Mouse (Mus musculus): Measurements from ENCODE around the gene Gm4922. TPM values are rescaled to one million over a fixed set of nuclear protein-coding genes. Genes with fewer than 3 reads are reported as not detected.

Gm4922 gene
- polyA plus RNA-seq (2015; fragmentation: Nextera tagmentation; extraction: Ambion mirVana), result not detected in 2 replicates

GRCm38 (mm10) chr10:18786693-18787092, at the start of gene Gm4922:
Gene Gm4922 (minus strand): TSS chr10:18786793.
- ATAC-seq (ENCODE audit: extremely low read depth, insufficient number of reproducible peaks, low FRiP score, low TSS enrichment), result no peak
- Histone ChIP-seq H3K27me3 (replicated peaks) (no peaks in the 10 kb centered on the region), H3K9me3 (no peaks in the 10 kb centered on the region), H3K4me2 (no peak within 1 kb of the TSS), H3K9ac (no peak within 1 kb of the TSS), H3K4me1 (no peaks in the 10 kb centered on the region), H3K36me3 (no peaks in the 10 kb centered on the region), H3K4me3 (no peak within 1 kb of the TSS), H3K27ac (replicated peaks) (no peak within 1 kb of the TSS)
- WGBS, result 78% methylated on average over 1 of the region's 1 CpGs

DNA sequence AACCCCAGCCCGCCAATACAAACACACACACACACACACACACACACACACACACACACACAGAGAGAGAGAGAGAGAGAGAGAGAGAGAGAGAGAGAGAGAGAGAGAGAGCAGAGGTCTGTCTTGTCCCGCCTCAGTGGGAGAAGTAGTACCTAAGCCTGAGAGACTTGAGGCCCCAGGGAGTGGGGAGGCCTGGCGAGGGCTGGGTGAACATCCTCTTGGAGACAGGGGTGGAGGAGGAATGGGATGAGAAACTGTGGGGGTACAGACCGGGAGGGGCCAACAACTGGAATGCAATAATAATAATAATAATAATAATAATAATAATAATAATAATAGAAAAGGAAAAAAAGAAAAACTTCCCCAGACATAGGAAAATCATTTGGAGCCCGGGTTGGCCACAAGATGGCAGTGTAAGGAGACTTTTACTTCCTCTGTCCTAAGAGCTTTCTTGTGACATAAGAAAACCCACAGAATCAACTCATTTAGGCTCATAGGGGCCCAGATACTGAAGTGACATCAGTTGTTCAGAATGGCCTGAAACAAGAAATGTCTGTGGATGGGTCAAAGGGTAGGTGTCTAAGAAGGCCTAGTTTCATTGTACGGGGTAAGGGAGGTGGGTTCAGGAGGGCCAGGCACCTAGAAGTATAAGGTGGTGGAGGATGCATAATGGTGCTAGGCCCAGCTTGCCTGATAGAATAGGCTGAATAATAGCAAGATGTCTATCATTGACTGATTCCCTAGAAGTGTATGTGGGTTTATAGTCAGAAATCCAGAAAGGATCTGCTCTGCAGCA, 49.3 kb upstream of the Gm4922 start:
- H3K27me3 ChIP-seq (replicated peaks), result no peaks in the 10 kb centered on the region
- H3K36me3 ChIP-seq, result no peaks in the 10 kb centered on the region
- H3K4me1 ChIP-seq, result peaks cover 9% of the 10 kb centered on the region
- H3K9me3 ChIP-seq, result no peaks in the 10 kb centered on the region
- no peak for ATAC-seq (ENCODE audit: extremely low read depth, insufficient number of reproducible peaks, low FRiP score, low TSS enrichment)
- 54% methylated on average over 6 of the region's 6 CpGs for WGBS
- no peak overlapping the region for H3K27ac ChIP-seq (replicated peaks)
- no peak overlapping the region for H3K9ac ChIP-seq
- H3K4me3 ChIP-seq, result no peak overlapping the region
- no peak overlapping the region for H3K4me2 ChIP-seq

GRCm38 (mm10) chr10:18834389-18834788, 47.8 kb upstream of the Gm4922 start:
- Histone ChIP-seq H3K4me3 (no peak overlapping the region), H3K9me3 (no peaks in the 10 kb centered on the region), H3K4me2 (no peak overlapping the region), H3K27me3 (replicated peaks) (no peaks in the 10 kb centered on the region), H3K4me1 (peaks cover 3% of the 10 kb centered on the region; the same call in 1 of the 2 replicates), H3K9ac (no peak overlapping the region), H3K36me3 (no peaks in the 10 kb centered on the region), H3K27ac (replicated peaks) (no peak overlapping the region)
- 44% methylated on average over 2 of the region's 2 CpGs for WGBS
- ATAC-seq (ENCODE audit: extremely low read depth, insufficient number of reproducible peaks, low FRiP score, low TSS enrichment), result no peak

GRCm38 (mm10) chr10:18831823-18832222, 45.2 kb upstream of the Gm4922 start:
- no peak for ATAC-seq (ENCODE audit: extremely low read depth, insufficient number of reproducible peaks, low FRiP score, low TSS enrichment)
- 45% methylated on average over 7 of the region's 7 CpGs for WGBS
- Histone ChIP-seq H3K4me1 (no peaks in the 10 kb centered on the region), H3K9ac (no peak overlapping the region), H3K4me2 (no peak overlapping the region), H3K9me3 (no peaks in the 10 kb centered on the region), H3K4me3 (no peak overlapping the region), H3K27ac (replicated peaks) (no peak overlapping the region), H3K36me3 (no peaks in the 10 kb centered on the region), H3K27me3 (replicated peaks) (no peaks in the 10 kb centered on the region)

DNA sequence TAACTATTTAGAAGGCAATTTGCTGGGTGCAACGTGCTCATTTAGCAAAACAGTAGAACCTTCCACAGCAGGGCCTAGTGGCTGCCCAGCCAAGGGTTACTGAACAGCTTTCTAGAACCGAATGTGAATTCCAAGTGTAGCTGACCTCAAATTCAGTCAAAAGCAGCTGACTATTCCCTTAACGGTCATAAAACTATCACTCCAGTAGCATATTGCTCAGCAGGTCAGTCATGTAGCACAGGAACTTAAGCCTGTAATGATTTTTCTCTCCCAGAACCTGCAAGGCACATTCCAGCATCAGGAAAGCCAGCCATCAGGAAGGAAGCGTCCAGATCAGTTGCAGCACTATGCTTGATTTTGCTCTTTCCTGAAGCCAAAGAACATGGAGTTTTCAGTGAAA, 43.8 kb upstream of the Gm4922 start:
- Histone ChIP-seq H3K9me3 (no peaks in the 10 kb centered on the region), H3K27ac (replicated peaks) (no peak overlapping the region), H3K36me3 (no peaks in the 10 kb centered on the region), H3K4me2 (no peak overlapping the region), H3K9ac (no peak overlapping the region), H3K4me1 (no peaks in the 10 kb centered on the region), H3K4me3 (no peak overlapping the region), H3K27me3 (replicated peaks) (no peaks in the 10 kb centered on the region)
- WGBS, result 81% methylated on average over 4 of the region's 4 CpGs
- ATAC-seq (ENCODE audit: extremely low read depth, insufficient number of reproducible peaks, low FRiP score, low TSS enrichment), result no peak

GRCm38 (mm10) chr10:18827936-18828335, 41.3 kb upstream of the Gm4922 start:
- Histone ChIP-seq H3K9me3 (no peaks in the 10 kb centered on the region), H3K4me2 (no peak overlapping the region), H3K4me1 (no peaks in the 10 kb centered on the region), H3K36me3 (no peaks in the 10 kb centered on the region), H3K27me3 (replicated peaks) (no peaks in the 10 kb centered on the region), H3K4me3 (no peak overlapping the region), H3K9ac (no peak overlapping the region), H3K27ac (replicated peaks) (no peak overlapping the region)
- WGBS, result 46% methylated on average over 2 of the region's 2 CpGs
- no peak for ATAC-seq (ENCODE audit: extremely low read depth, insufficient number of reproducible peaks, low FRiP score, low TSS enrichment)

- ATAC-seq (ENCODE audit: extremely low read depth, insufficient number of reproducible peaks, low FRiP score, low TSS enrichment), result no peak
- Histone ChIP-seq H3K27me3 (replicated peaks) (no peaks in the 10 kb centered on the region), H3K4me1 (no peaks in the 10 kb centered on the region), H3K36me3 (no peaks in the 10 kb centered on the region), H3K27ac (replicated peaks) (no peak overlapping the region), H3K4me3 (no peak overlapping the region), H3K9me3 (no peaks in the 10 kb centered on the region), H3K4me2 (no peak overlapping the region), H3K9ac (no peak overlapping the region)
- WGBS, result 70% methylated on average over 2 of the region's 2 CpGs
Observed at GRCm38 (mm10) chr10:18826107-18826506, 39.5 kb upstream of the Gm4922 start.

GRCm38 (mm10) chr10:18825143-18825542, 38.5 kb upstream of the Gm4922 start:
- no peaks in the 10 kb centered on the region for H3K4me1 ChIP-seq
- no peak for ATAC-seq (ENCODE audit: extremely low read depth, insufficient number of reproducible peaks, low FRiP score, low TSS enrichment)
- H3K27ac ChIP-seq (replicated peaks), result no peak overlapping the region
- H3K36me3 ChIP-seq, result no peaks in the 10 kb centered on the region
- no peak overlapping the region for H3K9ac ChIP-seq
- H3K4me2 ChIP-seq, result no peak overlapping the region
- no peak overlapping the region for H3K4me3 ChIP-seq
- H3K9me3 ChIP-seq, result no peaks in the 10 kb centered on the region
- H3K27me3 ChIP-seq (replicated peaks), result no peaks in the 10 kb centered on the region

DNA sequence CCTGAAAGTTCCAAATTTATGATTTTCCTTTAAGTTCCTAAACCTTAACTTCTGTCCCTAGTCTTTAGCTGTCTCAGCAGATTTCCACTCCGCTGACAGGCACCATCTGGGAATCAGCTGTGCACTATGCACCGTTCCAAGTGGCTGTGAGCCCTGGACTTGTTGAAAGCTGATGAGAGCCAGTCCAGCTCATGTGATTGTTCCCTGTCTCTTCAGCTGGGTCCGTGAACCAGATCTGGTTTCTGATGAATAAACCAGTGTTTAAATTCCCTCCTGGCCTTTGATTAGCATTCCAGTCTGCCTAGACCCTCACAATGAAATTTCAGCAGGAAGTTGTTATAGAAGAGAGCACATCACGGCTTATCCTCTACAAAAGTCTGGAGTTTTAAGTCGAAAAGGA, 30.0 kb upstream of the Gm4922 start:
- H3K27ac ChIP-seq (replicated peaks), result peak overlapping the region; percentile 48; the same call in 1 of the 2 replicates
- no peak for ATAC-seq (ENCODE audit: extremely low read depth, insufficient number of reproducible peaks, low FRiP score, low TSS enrichment)
- H3K9ac ChIP-seq, result no peak overlapping the region
- H3K4me1 ChIP-seq, result peaks cover 28% of the 10 kb centered on the region
- H3K4me2 ChIP-seq, result peak overlapping the region; percentile 28
- WGBS, result 35% methylated on average over 5 of the region's 5 CpGs
- no peaks in the 10 kb centered on the region for H3K9me3 ChIP-seq
- H3K36me3 ChIP-seq, result no peaks in the 10 kb centered on the region
- peaks cover 15% of the 10 kb centered on the region for H3K27me3 ChIP-seq (replicated peaks)
- H3K4me3 ChIP-seq, result no peak overlapping the region

GRCm38 (mm10) chr10:18811751-18812150, 25.2 kb upstream of the Gm4922 start:
- no peaks in the 10 kb centered on the region for H3K9me3 ChIP-seq
- no peak overlapping the region for H3K4me2 ChIP-seq
- peak overlapping the region; percentile 71 for H3K27ac ChIP-seq (replicated peaks)
- WGBS, result 27% methylated on average over 2 of the region's 2 CpGs
- H3K9ac ChIP-seq, result no peak overlapping the region
- H3K27me3 ChIP-seq (replicated peaks), result peaks cover 15% of the 10 kb centered on the region
- no peaks in the 10 kb centered on the region for H3K36me3 ChIP-seq
- peaks cover 21% of the 10 kb centered on the region for H3K4me1 ChIP-seq
- ATAC-seq (ENCODE audit: extremely low read depth, insufficient number of reproducible peaks, low FRiP score, low TSS enrichment), result peak; percentile 54; the same call in 1 of the 2 replicates
- no peak overlapping the region for H3K4me3 ChIP-seq

DNA sequence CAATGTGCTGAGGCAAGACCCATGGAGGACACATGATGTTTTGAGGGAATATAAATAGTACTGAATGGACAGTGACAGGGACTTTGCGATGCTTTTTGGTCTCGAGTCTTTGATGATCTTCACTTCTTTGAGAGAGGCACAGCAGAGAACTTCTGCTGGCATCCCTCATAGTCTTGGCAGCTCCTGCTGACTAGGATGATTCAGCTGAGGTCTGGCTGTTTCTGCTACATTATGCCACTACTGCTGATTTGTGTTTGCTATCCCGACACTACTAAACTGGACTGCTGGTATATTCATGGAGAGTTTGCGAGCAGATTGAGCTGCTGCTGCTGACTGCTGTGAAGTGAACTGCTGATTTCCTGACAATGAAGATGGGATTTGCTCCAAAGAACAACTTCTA, 3.5 kb upstream of the Gm4922 start:
- no peaks in the 10 kb centered on the region for H3K27me3 ChIP-seq (replicated peaks)
- H3K4me3 ChIP-seq, result no peak overlapping the region
- H3K9ac ChIP-seq, result no peak overlapping the region
- H3K36me3 ChIP-seq, result no peaks in the 10 kb centered on the region
- H3K27ac ChIP-seq (replicated peaks), result no peak overlapping the region
- WGBS, result 90% methylated on average over 4 of the region's 4 CpGs
- no peaks in the 10 kb centered on the region for H3K4me1 ChIP-seq
- no peaks in the 10 kb centered on the region for H3K9me3 ChIP-seq
- H3K4me2 ChIP-seq, result no peak overlapping the region
- ATAC-seq (ENCODE audit: extremely low read depth, insufficient number of reproducible peaks, low FRiP score, low TSS enrichment), result no peak

DNA sequence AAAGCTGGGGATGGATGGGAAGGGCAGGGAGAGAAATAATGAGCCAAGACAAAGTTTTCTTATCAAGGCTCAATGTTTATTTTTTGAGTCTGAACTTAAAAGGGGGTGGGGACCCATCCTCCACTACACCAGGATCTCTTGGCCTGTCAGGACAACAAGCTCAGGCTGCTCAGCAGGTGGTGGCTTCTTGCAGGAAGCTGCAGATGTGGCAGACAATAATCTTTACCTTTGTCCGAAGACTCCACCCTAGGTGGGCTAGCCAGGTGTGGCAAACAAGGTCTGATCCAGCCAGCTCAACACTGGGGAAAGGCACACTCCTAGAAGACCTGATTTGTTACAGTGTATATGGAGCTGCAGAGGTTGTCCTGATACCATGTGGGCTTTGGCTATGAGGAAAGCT, 2.0 kb upstream of the Gm4922 start:
- ATAC-seq (ENCODE audit: extremely low read depth, insufficient number of reproducible peaks, low FRiP score, low TSS enrichment), result no peak
- Histone ChIP-seq H3K9ac (no peak overlapping the region), H3K36me3 (no peaks in the 10 kb centered on the region), H3K4me2 (no peak overlapping the region), H3K4me1 (no peaks in the 10 kb centered on the region), H3K27ac (replicated peaks) (no peak overlapping the region), H3K9me3 (no peaks in the 10 kb centered on the region), H3K27me3 (replicated peaks) (no peaks in the 10 kb centered on the region), H3K4me3 (no peak overlapping the region)
- WGBS, result 30% methylated on average over 1 of the region's 1 CpGs
